Mouse (Mus musculus) layer of hippocampus, adult 2 months (tissue): ENCODE results near the gene Mmp23. TPM values are rescaled to one million over a fixed set of nuclear protein-coding genes. Genes with fewer than 3 reads are reported as not detected.
A peak's percentile ranks its signal among the peaks of the same experiment; 100 is the strongest.
"Not testable (repeated sequence)": the region's sequence is repeated elsewhere in the genome, so short reads cannot be mapped to it uniquely, and the experiment has no call there.

Experiments used
- DNase-seq, 2 experiments: peaks; one replicate each; pipeline ENCODE4 v3.0.0; 2022; ENCODE audit warnings: low spot score in 2 of 2
- H3K27ac ChIP-seq: fragments of 200-600 bp; 2 replicates; pipeline ENCODE4 v1.8.1; 2022
- H3K4me3 ChIP-seq: fragments of 200-600 bp; 2 replicates; pipeline ENCODE4 v1.8.1; 2022; ENCODE audit warnings: mild to moderate bottlenecking
- CTCF ChIP-seq: fragments of 200-600 bp; conservative IDR thresholded peaks from 2 replicates; pipeline ENCODE4 v1.8.1; 2022; ENCODE audit warnings: antibody characterized with exemption, mild to moderate bottlenecking, moderate library complexity
- total RNA-seq, 2 experiments: library from RNA; stranded (reverse); gene quantifications; 2 replicates each; pipeline ENCODE4 v1.2.3; 2021

The Mmp23 gene
- total RNA-seq, 2 experiments from 2014 or later = 2.7 to 3.4 TPM

- TF ChIP-seq CTCF = no peak
- Histone ChIP-seq H3K4me3 (no peak overlapping the region), H3K27ac (no peak overlapping the region)
- DNase-seq = no peak
These were observed 18.9 kb upstream of the Mmp23 start for GRCm38 (mm10) chr4:155672082-155672481.

GRCm38 (mm10) chr4:155670236-155670635 is 17.1 kb upstream of the Mmp23 start:
- not testable (repeated sequence) for DNase-seq, H3K4me3 ChIP-seq, H3K27ac ChIP-seq

- no peak for TF ChIP-seq CTCF
- no peak for DNase-seq
- peak overlapping the region; percentile 97 for H3K27ac ChIP-seq
- peak overlapping the region; percentile 66 for H3K4me3 ChIP-seq
These were observed 16.5 kb upstream of the Mmp23 start for GRCm38 (mm10) chr4:155669598-155670075.

- H3K4me3 ChIP-seq = peak within 1 kb of the TSS; percentile 66
- peak; percentile 97 for DNase-seq
- TF ChIP-seq CTCF = 0 out of 2 replicates have a peak, but pooled peaks have one; percentile 5
- H3K27ac ChIP-seq = peak within 1 kb of the TSS; percentile 97
These were observed 15.8 kb upstream of the Mmp23 start, which contains the start of gene Mib2 for GRCm38 (mm10) chr4:155668689-155669597. Gene Mib2 (minus strand): TSS chr4:155669198.

GRCm38 (mm10) chr4:155666903-155667302 is 13.7 kb upstream of the Mmp23 start:
- Histone ChIP-seq H3K4me3 (no peak overlapping the region), H3K27ac (0 out of 2 replicates have a peak overlapping the region, but pooled peaks have one; percentile 23)
- DNase-seq = no peak
- TF ChIP-seq CTCF = no peak

- TF ChIP-seq CTCF = no peak
- no peak for DNase-seq
- Histone ChIP-seq H3K27ac (no peak overlapping the region), H3K4me3 (no peak overlapping the region)
These were observed 7.5 kb upstream of the Mmp23 start for GRCm38 (mm10) chr4:155660641-155661040.

- Histone ChIP-seq H3K4me3 (no peak overlapping the region), H3K27ac (no peak overlapping the region)
- no peak for TF ChIP-seq CTCF
- DNase-seq = no peak
These were observed 5.8 kb upstream of the Mmp23 start for GRCm38 (mm10) chr4:155658961-155659360.

- no peak for TF ChIP-seq CTCF
- Histone ChIP-seq H3K4me3 (no peak overlapping the region), H3K27ac (no peak overlapping the region)
- no peak for DNase-seq
These were observed 3.1 kb upstream of the Mmp23 start for GRCm38 (mm10) chr4:155656214-155656751.

- no peak overlapping the region for H3K4me3 ChIP-seq
- no peak overlapping the region for H3K27ac ChIP-seq
- no peak for TF ChIP-seq CTCF
- DNase-seq = no peak
These were observed 1.5 kb upstream of the Mmp23 start for GRCm38 (mm10) chr4:155654456-155655298.

- Histone ChIP-seq H3K4me3 (no peak overlapping the region), H3K27ac (no peak overlapping the region)
- no peak for TF ChIP-seq CTCF
- DNase-seq = no peak
These were observed 935 bp upstream of the Mmp23 start for GRCm38 (mm10) chr4:155654183-155654455.

GRCm38 (mm10) chr4:155653451-155654182 is 433 bp upstream of the Mmp23 start:
- TF ChIP-seq CTCF = peak; percentile 38
- peak in 1 of 2 experiments; percentile 25 for DNase-seq
- Histone ChIP-seq H3K27ac (0 out of 2 replicates have a peak overlapping the region, but pooled peaks have one; percentile 23), H3K4me3 (peak overlapping the region; percentile 50)
